In the genomic region with DNA sequence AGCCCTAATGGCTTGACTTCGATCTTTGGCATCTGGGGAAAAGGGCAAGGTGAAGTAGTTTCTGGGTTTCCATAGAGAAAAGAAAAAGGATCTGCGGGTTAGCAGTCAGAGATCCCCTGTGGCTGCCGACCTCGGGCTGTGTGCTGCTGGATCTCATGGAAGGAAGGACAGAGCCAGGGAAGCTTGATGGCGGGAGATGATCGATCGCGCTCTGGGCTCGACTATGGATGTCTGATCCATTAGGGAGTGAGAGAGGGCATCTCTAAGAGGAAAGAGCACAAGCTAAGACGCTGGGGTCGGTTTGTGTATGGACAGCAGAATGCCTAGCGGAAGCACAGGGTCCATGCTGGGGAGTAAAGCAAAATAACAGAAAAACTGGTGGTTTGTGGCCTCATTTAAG, we compare ENCODE assay signal across 7 mouse cellular contexts. TPM values are rescaled to one million over a fixed set of nuclear protein-coding genes. Genes with fewer than 3 reads are reported as not detected.
A peak's percentile ranks its signal among the peaks of the same experiment; 100 is the strongest.
DNase-seq lines count a peak whose midpoint lies in the region; ATAC-seq lines count a peak whose summit lies in the region.

No protein-coding gene starts in this region.

- no peaks in the 10 kb centered on the region for H3K9me3 ChIP-seq in lung, embryonic 16.5 days (ENCODE audit: control insufficient read depth, low read length)
- no peaks in the 10 kb centered on the region for H3K9me3 ChIP-seq in erythroblast, embryonic 14.5 days (ENCODE audit: control insufficient read depth, low read length)
- no peaks in the 10 kb centered on the region for H3K9me3 ChIP-seq in intestine, embryonic 16.5 days (ENCODE audit: control insufficient read depth, low read length)

- peak overlapping the region; percentile 38 for H3K4me2 ChIP-seq in lung, embryonic 16.5 days (ENCODE audit: low read depth, low read length)
- peak overlapping the region; percentile 4; the same call in 1 of the 2 replicates for H3K4me2 ChIP-seq in intestine, embryonic 16.5 days (ENCODE audit: low read depth, low read length)

- no peaks in the 10 kb centered on the region for H3K36me3 ChIP-seq in lung, embryonic 16.5 days (ENCODE audit: control insufficient read depth, insufficient read depth, low read length)
- peaks cover 55% of the 10 kb centered on the region for H3K36me3 ChIP-seq in erythroblast, embryonic 14.5 days (ENCODE audit: control insufficient read depth)
- no peaks in the 10 kb centered on the region for H3K36me3 ChIP-seq in intestine, embryonic 16.5 days (ENCODE audit: control insufficient read depth, insufficient read depth, low read length)

- no peaks in the 10 kb centered on the region for H3K27me3 ChIP-seq in lung, embryonic 16.5 days (ENCODE audit: control insufficient read depth, insufficient read depth, low read depth, low read length)
- H3K27me3 ChIP-seq in erythroblast, embryonic 14.5 days (ENCODE audit: control insufficient read depth), result no peaks in the 10 kb centered on the region
- no peaks in the 10 kb centered on the region for H3K27me3 ChIP-seq in intestine, embryonic 16.5 days (replicated peaks; ENCODE audit: control insufficient read depth, insufficient read depth, low read length)

- DNase-seq in lung, postnatal 25 days (ENCODE audit: low spot score), result no peak
- DNase-seq in neural tube, embryonic 10.5 days (ENCODE audit: extremely low spot score, low spot score), result peak; percentile 58
- DNase-seq in urinary bladder, postnatal 25 days (ENCODE audit: low spot score), result no peak

- H3K9ac ChIP-seq in lung, embryonic 16.5 days (ENCODE audit: low read length), result 0 out of 2 replicates have a peak overlapping the region, but pooled peaks have one; percentile 34
- H3K9ac ChIP-seq in intestine, embryonic 16.5 days (ENCODE audit: low read depth, low read length), result no peak overlapping the region

- no peak overlapping the region for H3K27ac ChIP-seq in lung, embryonic 16.5 days (ENCODE audit: low read length)
- H3K27ac ChIP-seq in intestine, embryonic 16.5 days (ENCODE audit: low read length), result peak overlapping the region; percentile 1; the same call in 1 of the 2 replicates

- H3K4me3 ChIP-seq in lung, embryonic 16.5 days (ENCODE audit: low read length), result peak overlapping the region; percentile 15; the same call in 1 of the 2 replicates
- peak overlapping the region; percentile 57 for H3K4me3 ChIP-seq in erythroblast, embryonic 14.5 days (replicated peaks)
- H3K4me3 ChIP-seq in intestine, embryonic 16.5 days (ENCODE audit: low read length), result no peak overlapping the region

- no peak for ATAC-seq in lung, embryonic 16.5 days (ENCODE audit: low read depth)
- no peak for ATAC-seq in intestine, embryonic 16.5 days
- no peak for ATAC-seq in frontal cortex, adult (ENCODE audit: low TSS enrichment)

- 51% methylated on average over 12 of the region's 12 CpGs for WGBS in lung, embryonic 16.5 days
- WGBS in intestine, embryonic 16.5 days, result 53% methylated on average over 12 of the region's 12 CpGs

- H3K4me1 ChIP-seq in lung, embryonic 16.5 days (replicated peaks; ENCODE audit: control insufficient read depth, insufficient read depth, low read length), result 0 out of 2 replicates have a peak, but pooled peaks cover 5% of the 10 kb centered on the region
- peaks cover 93% of the 10 kb centered on the region for H3K4me1 ChIP-seq in erythroblast, embryonic 14.5 days (ENCODE audit: control insufficient read depth)
- 0 out of 2 replicates have a peak, but pooled peaks cover 8% of the 10 kb centered on the region for H3K4me1 ChIP-seq in intestine, embryonic 16.5 days (ENCODE audit: control insufficient read depth, insufficient read depth, low read length)

RNA-seq across cellular contexts. Expression of a gene that starts 11.4 kb away (rescaled TPM):
- polyA plus RNA-seq in lung, embryonic 16.5 days (2015; fragmentation: Nextera tagmentation; extraction: Ambion mirVana), result 7.5 and 9.0 TPM in 2 replicates
- polyA plus RNA-seq in erythroblast, embryonic 14.5 days (2012), result 0.18 and 0.29 TPM in 2 replicates
- polyA plus RNA-seq in intestine, embryonic 16.5 days (2015; fragmentation: Nextera tagmentation; extraction: Ambion mirVana), result 35.8 and 41.6 TPM in 2 replicates

RNA-seq across cellular contexts. Expression of a gene that starts 51.6 kb away (rescaled TPM):
- polyA plus RNA-seq in lung, embryonic 16.5 days (2015; fragmentation: Nextera tagmentation; extraction: Ambion mirVana), result 108 and 112 TPM in 2 replicates
- polyA plus RNA-seq in erythroblast, embryonic 14.5 days (2012), result 1.8 and 2.7 TPM in 2 replicates
- 160 and 162 TPM in 2 replicates for polyA plus RNA-seq in intestine, embryonic 16.5 days (2015; fragmentation: Nextera tagmentation; extraction: Ambion mirVana)

Comparison
In these comparisons a context has a peak if more than half of its experiments do, and no peak if none do; other contexts are left out.
1. RNA of a gene that starts 51.6 kb away (polyA plus RNA-seq): 160 to 162 TPM in intestine, embryonic 16.5 days and 108 to 112 TPM in lung, embryonic 16.5 days; 1.8 to 2.7 TPM in erythroblast, embryonic 14.5 days; every median in the first group is over 10 times any median in the second.